Mouse (Mus musculus) embryo, embryonic 11 days (tissue): ENCODE data around the gene Stxbp4.

ENCODE experiments used
- DNase-seq: peaks from one replicate; pipeline ENCODE4 v3.0.0-alpha.2; 2015

Stxbp4 gene

GRCm38 (mm10) chr11:90637440-90638311 lies at the start of gene Stxbp4, which contains the start of gene Cox11:
TSS of gene Stxbp4 (minus strand) at chr11:90638084.
TSS of gene Cox11 (plus strand) at chr11:90638173.
- peak; percentile 98 for DNase-seq

GRCm38 (mm10) chr11:90687040-90687439 lies 49.2 kb upstream of the Stxbp4 start:
- DNase-seq, result peak; percentile 18

GRCm38 (mm10) chr11:90686287-90687025 lies 48.6 kb upstream of the Stxbp4 start:
- no peak for DNase-seq

GRCm38 (mm10) chr11:90685196-90685595 lies 47.3 kb upstream of the Stxbp4 start:
- no peak for DNase-seq

GRCm38 (mm10) chr11:90684765-90685164 lies 46.9 kb upstream of the Stxbp4 start:
- no peak for DNase-seq

- DNase-seq, result no peak
Observed at GRCm38 (mm10) chr11:90681171-90681570, 43.3 kb upstream of the Stxbp4 start.

- no peak for DNase-seq
Observed at GRCm38 (mm10) chr11:90678582-90678981, 40.7 kb upstream of the Stxbp4 start.

GRCm38 (mm10) chr11:90677771-90678288 lies 39.9 kb upstream of the Stxbp4 start:
- no peak for DNase-seq

- no peak for DNase-seq
Observed at GRCm38 (mm10) chr11:90677027-90677426, 39.1 kb upstream of the Stxbp4 start.

- DNase-seq, result no peak
Observed at GRCm38 (mm10) chr11:90675479-90676110, 37.7 kb upstream of the Stxbp4 start.

GRCm38 (mm10) chr11:90667325-90667724 lies 29.4 kb upstream of the Stxbp4 start:
- no peak for DNase-seq

GRCm38 (mm10) chr11:90666916-90667315 lies 29.0 kb upstream of the Stxbp4 start:
- no peak for DNase-seq

- DNase-seq, result no peak
Observed at GRCm38 (mm10) chr11:90666144-90666757, 28.4 kb upstream of the Stxbp4 start.

GRCm38 (mm10) chr11:90665161-90665560 lies 27.3 kb upstream of the Stxbp4 start:
- peak; percentile 59 for DNase-seq

GRCm38 (mm10) chr11:90664345-90664986 lies 26.6 kb upstream of the Stxbp4 start:
- DNase-seq, result peak; percentile 34

GRCm38 (mm10) chr11:90663618-90664297 lies 25.9 kb upstream of the Stxbp4 start:
- DNase-seq, result peak; percentile 27

- no peak for DNase-seq
Observed at GRCm38 (mm10) chr11:90663052-90663451, 25.2 kb upstream of the Stxbp4 start.

GRCm38 (mm10) chr11:90660662-90661061 lies 22.8 kb upstream of the Stxbp4 start:
- DNase-seq, result no peak

GRCm38 (mm10) chr11:90657527-90657926 lies 19.6 kb upstream of the Stxbp4 start:
- DNase-seq, result no peak

- DNase-seq, result no peak
Observed at GRCm38 (mm10) chr11:90652603-90653002, 14.7 kb upstream of the Stxbp4 start.

- DNase-seq, result no peak
Observed at GRCm38 (mm10) chr11:90650231-90650885, 12.5 kb upstream of the Stxbp4 start.
